Mouse (Mus musculus): ENCODE results near the gene Col16a1. TPM values are rescaled to one million over a fixed set of nuclear protein-coding genes. Genes with fewer than 3 reads are reported as not detected.

Gene Col16a1
- total and polyA plus RNA-seq, 2 experiments from 2014 or later, result 9.9 to 21.6 TPM

- no peak overlapping the region for H3K9ac ChIP-seq (replicated peaks; ENCODE audit: low read depth, low read length)
- H3K27ac ChIP-seq (ENCODE audit: low read depth), result no peak overlapping the region
- H3K4me2 ChIP-seq (ENCODE audit: low read depth, low read length), result no peak overlapping the region
- H3K36me3 ChIP-seq (replicated peaks; ENCODE audit: control insufficient read depth, insufficient read depth, low read length), result no peaks in the 10 kb centered on the region
- no peak for TF ChIP-seq CTCF (IDR thresholded peaks at IDR 0.05; ENCODE audit: low read depth)
- no peak for TF ChIP-seq EP300 (IDR thresholded peaks at IDR 0.05; ENCODE audit: low read depth)
- no peak for DNase-seq (ENCODE audit: low spot score)
- H3K4me1 ChIP-seq (ENCODE audit: control insufficient read depth, insufficient read depth), result no peaks in the 10 kb centered on the region
- no peak overlapping the region for H3K4me3 ChIP-seq (ENCODE audit: low read depth, low read length)
- H3K27me3 ChIP-seq (ENCODE audit: control insufficient read depth, insufficient read depth, low read length), result peaks cover 9% of the 10 kb centered on the region; the same call in 1 of the 2 replicates
- H3K9me3 ChIP-seq (replicated peaks; ENCODE audit: control insufficient read depth, low read length), result no peaks in the 10 kb centered on the region
- WGBS, result 54% methylated on average over 18 of the region's 18 CpGs
- ATAC-seq (ENCODE audit: insufficient read depth, low read depth), result no peak
These were observed 30.5 kb upstream of the Col16a1 start for GRCm38 (mm10) chr4:130017036-130017674.

GRCm38 (mm10) chr4:130022952-130023351 lies 24.7 kb upstream of the Col16a1 start:
- H3K36me3 ChIP-seq (replicated peaks; ENCODE audit: control insufficient read depth, insufficient read depth, low read length), result no peaks in the 10 kb centered on the region
- no peak overlapping the region for H3K4me3 ChIP-seq (ENCODE audit: low read depth, low read length)
- no peaks in the 10 kb centered on the region for H3K4me1 ChIP-seq (ENCODE audit: control insufficient read depth, insufficient read depth)
- H3K27ac ChIP-seq (ENCODE audit: low read depth), result no peak overlapping the region
- no peak overlapping the region for H3K9ac ChIP-seq (replicated peaks; ENCODE audit: low read depth, low read length)
- ATAC-seq (ENCODE audit: insufficient read depth, low read depth) (no peak), DNase-seq (ENCODE audit: low spot score) (no peak)
- no peaks in the 10 kb centered on the region for H3K9me3 ChIP-seq (replicated peaks; ENCODE audit: control insufficient read depth, low read length)
- no peak overlapping the region for H3K4me2 ChIP-seq (ENCODE audit: low read depth, low read length)
- peaks cover 5% of the 10 kb centered on the region; the same call in 1 of the 2 replicates for H3K27me3 ChIP-seq (ENCODE audit: control insufficient read depth, insufficient read depth, low read length)
- 80% methylated on average over 8 of the region's 8 CpGs for WGBS
- no peak for TF ChIP-seq EP300 (IDR thresholded peaks at IDR 0.05; ENCODE audit: low read depth)
- TF ChIP-seq CTCF (IDR thresholded peaks at IDR 0.05; ENCODE audit: low read depth), result no peak

- 60% methylated on average over 10 of the region's 10 CpGs for WGBS
- no peaks in the 10 kb centered on the region for H3K36me3 ChIP-seq (replicated peaks; ENCODE audit: control insufficient read depth, insufficient read depth, low read length)
- H3K4me1 ChIP-seq (ENCODE audit: control insufficient read depth, insufficient read depth), result no peaks in the 10 kb centered on the region
- no peak for DNase-seq (ENCODE audit: low spot score)
- H3K4me2 ChIP-seq (ENCODE audit: low read depth, low read length), result no peak overlapping the region
- H3K27me3 ChIP-seq (ENCODE audit: control insufficient read depth, insufficient read depth, low read length), result peaks cover 5% of the 10 kb centered on the region; the same call in 1 of the 2 replicates
- H3K4me3 ChIP-seq (ENCODE audit: low read depth, low read length), result no peak overlapping the region
- no peak overlapping the region for H3K27ac ChIP-seq (ENCODE audit: low read depth)
- H3K9ac ChIP-seq (replicated peaks; ENCODE audit: low read depth, low read length), result no peak overlapping the region
- TF ChIP-seq CTCF (IDR thresholded peaks at IDR 0.05; ENCODE audit: low read depth) (no peak), EP300 (IDR thresholded peaks at IDR 0.05; ENCODE audit: low read depth) (no peak)
- ATAC-seq (ENCODE audit: insufficient read depth, low read depth), result no peak
- H3K9me3 ChIP-seq (replicated peaks; ENCODE audit: control insufficient read depth, low read length), result no peaks in the 10 kb centered on the region
These were observed 24.0 kb upstream of the Col16a1 start for GRCm38 (mm10) chr4:130023511-130024231.

- TF ChIP-seq EP300 (IDR thresholded peaks at IDR 0.05; ENCODE audit: low read depth), result no peak
- no peak for TF ChIP-seq CTCF (IDR thresholded peaks at IDR 0.05; ENCODE audit: low read depth)
- H3K36me3 ChIP-seq (replicated peaks; ENCODE audit: control insufficient read depth, insufficient read depth, low read length), result no peaks in the 10 kb centered on the region
- H3K9ac ChIP-seq (replicated peaks; ENCODE audit: low read depth, low read length), result no peak overlapping the region
- H3K4me1 ChIP-seq (ENCODE audit: control insufficient read depth, insufficient read depth), result no peaks in the 10 kb centered on the region
- no peaks in the 10 kb centered on the region for H3K9me3 ChIP-seq (replicated peaks; ENCODE audit: control insufficient read depth, low read length)
- 39% methylated on average over 8 of the region's 8 CpGs for WGBS
- ATAC-seq (ENCODE audit: insufficient read depth, low read depth) (no peak), DNase-seq (ENCODE audit: low spot score) (no peak)
- H3K27ac ChIP-seq (ENCODE audit: low read depth), result no peak overlapping the region
- H3K4me2 ChIP-seq (ENCODE audit: low read depth, low read length), result no peak overlapping the region
- H3K27me3 ChIP-seq (ENCODE audit: control insufficient read depth, insufficient read depth, low read length), result peaks cover 5% of the 10 kb centered on the region; the same call in 1 of the 2 replicates
- H3K4me3 ChIP-seq (ENCODE audit: low read depth, low read length), result no peak overlapping the region
These were observed 22.1 kb upstream of the Col16a1 start for GRCm38 (mm10) chr4:130025544-130025943.

- H3K27ac ChIP-seq (ENCODE audit: low read depth), result no peak overlapping the region
- no peaks in the 10 kb centered on the region for H3K9me3 ChIP-seq (replicated peaks; ENCODE audit: control insufficient read depth, low read length)
- no peak for TF ChIP-seq CTCF (IDR thresholded peaks at IDR 0.05; ENCODE audit: low read depth)
- TF ChIP-seq EP300 (IDR thresholded peaks at IDR 0.05; ENCODE audit: low read depth), result no peak
- no peak overlapping the region for H3K9ac ChIP-seq (replicated peaks; ENCODE audit: low read depth, low read length)
- no peaks in the 10 kb centered on the region for H3K36me3 ChIP-seq (replicated peaks; ENCODE audit: control insufficient read depth, insufficient read depth, low read length)
- H3K4me2 ChIP-seq (ENCODE audit: low read depth, low read length), result no peak overlapping the region
- WGBS, result 55% methylated on average over 2 of the region's 2 CpGs
- H3K27me3 ChIP-seq (ENCODE audit: control insufficient read depth, insufficient read depth, low read length), result no peaks in the 10 kb centered on the region
- DNase-seq (ENCODE audit: low spot score) (no peak), ATAC-seq (ENCODE audit: insufficient read depth, low read depth) (no peak)
- H3K4me3 ChIP-seq (ENCODE audit: low read depth, low read length), result no peak overlapping the region
- H3K4me1 ChIP-seq (ENCODE audit: control insufficient read depth, insufficient read depth), result no peaks in the 10 kb centered on the region
These were observed 16.5 kb upstream of the Col16a1 start for GRCm38 (mm10) chr4:130031146-130031545.
